Mouse (Mus musculus) heart, postnatal 0 days (tissue): ENCODE measurements at regions not wholly inside any gene's neighbourhood (a gene's known extent, or its start where the extent isn't known, plus 50 kb on each side); places are given as distances from the start of the nearest gene placed in this dataset.

Experiments used
- ATAC-seq: fragments of 200-750 bp; cut with Nextera tagmentation; 2 replicates; pipeline ENCODE4 v1.8.0; 2017; ENCODE audit warnings: low read depth, moderate number of reproducible peaks, moderate library complexity; ENCODE audit not compliant: insufficient read depth
- DNase-seq: peaks from one replicate; pipeline ENCODE4 v3.0.0-alpha.2; 2016; ENCODE audit warnings: low spot score
- H3K27ac ChIP-seq: fragments of 300-500 bp; sonication (generic); 2 replicates; pipeline ENCODE4 v1.5.1; 2014; ENCODE audit warnings: low read depth, mild to moderate bottlenecking
- H3K27me3 ChIP-seq: fragments of 300-500 bp; sonication (generic); 2 replicates; pipeline ENCODE4 v1.6.1; 2014; ENCODE audit warnings: low read length, mixed read lengths; ENCODE audit not compliant: control insufficient read depth, insufficient read depth
- H3K36me3 ChIP-seq: fragments of 300-500 bp; sonication (generic); replicated peaks from 2 replicates; pipeline ENCODE4 v1.6.1; 2014; ENCODE audit warnings: low read length, mixed read lengths; ENCODE audit not compliant: control insufficient read depth, insufficient read depth
- H3K4me1 ChIP-seq: fragments of 300-500 bp; sonication (generic); 2 replicates; pipeline ENCODE4 v1.6.1; 2014; ENCODE audit warnings: antibody characterized with exemption; ENCODE audit not compliant: control insufficient read depth, insufficient read depth
- H3K4me2 ChIP-seq: fragments of 300-500 bp; sonication (generic); 2 replicates; pipeline ENCODE4 v1.6.1; 2014; ENCODE audit warnings: low read depth, mild to moderate bottlenecking, low read length, moderate library complexity
- H3K4me3 ChIP-seq: fragments of 300-500 bp; sonication (generic); 2 replicates; pipeline ENCODE4 v1.5.1; 2014; ENCODE audit warnings: low read depth, low read length
- H3K9ac ChIP-seq: fragments of 300-500 bp; sonication (generic); replicated peaks from 2 replicates; pipeline ENCODE4 v1.6.1; 2014; ENCODE audit warnings: low read depth, low read length, mixed read lengths
- H3K9me3 ChIP-seq: fragments of 300-500 bp; sonication (generic); replicated peaks from 2 replicates; pipeline ENCODE4 v1.6.1; 2016; ENCODE audit warnings: low read length; ENCODE audit not compliant: control insufficient read depth
- CTCF ChIP-seq: IDR thresholded peaks from 2 replicates; pipeline ENCODE4 v1.5.1; 2016; ENCODE audit warnings: antibody characterized with exemption, control low read depth, low read depth
- EP300 ChIP-seq: IDR thresholded peaks from 2 replicates; pipeline ENCODE4 v1.6.1; 2016; ENCODE audit warnings: antibody characterized with exemption, low read depth
- WGBS: fragments of 180-500 bp; shearing (Covaris S2); extraction: QIAGEN DNeasy Blood & Tissue Kit; methylation state at CpG from one replicate; pipeline ENCODE4 v1.1.7; 2014; 5-methylcytosine and 5-hydroxymethylcytosine counted together

DNA sequence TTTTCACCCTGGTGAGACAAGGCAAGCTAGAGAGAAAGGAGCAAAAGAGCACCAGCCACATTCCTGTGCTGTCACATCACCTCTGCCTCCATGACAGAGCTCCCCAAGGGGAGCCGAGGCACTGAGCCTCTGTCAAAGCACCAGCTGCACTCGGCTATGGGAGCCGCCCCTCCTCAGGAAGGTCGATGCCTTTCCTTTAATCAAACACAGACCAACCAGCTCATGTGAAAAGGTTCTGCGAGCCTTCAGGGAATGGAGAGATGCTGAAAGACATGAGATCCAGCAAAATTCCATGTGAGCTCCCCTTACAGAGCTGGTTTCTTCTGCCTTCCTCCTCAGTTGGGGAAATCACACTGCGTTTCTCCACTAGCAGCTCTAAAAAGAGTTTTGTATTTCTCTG is 159.8 kb upstream of the Tapt1 start:
- 38% methylated on average over 6 of the region's 6 CpGs for WGBS
- Histone ChIP-seq H3K27me3 (no peaks in the 10 kb centered on the region), H3K36me3 (no peaks in the 10 kb centered on the region), H3K27ac (no peak overlapping the region), H3K9ac (no peak overlapping the region), H3K4me2 (no peak overlapping the region), H3K9me3 (no peaks in the 10 kb centered on the region), H3K4me3 (no peak overlapping the region), H3K4me1 (no peaks in the 10 kb centered on the region)
- DNase-seq (no peak), ATAC-seq (no peak)
- TF ChIP-seq EP300 (no peak), CTCF (no peak)

DNA sequence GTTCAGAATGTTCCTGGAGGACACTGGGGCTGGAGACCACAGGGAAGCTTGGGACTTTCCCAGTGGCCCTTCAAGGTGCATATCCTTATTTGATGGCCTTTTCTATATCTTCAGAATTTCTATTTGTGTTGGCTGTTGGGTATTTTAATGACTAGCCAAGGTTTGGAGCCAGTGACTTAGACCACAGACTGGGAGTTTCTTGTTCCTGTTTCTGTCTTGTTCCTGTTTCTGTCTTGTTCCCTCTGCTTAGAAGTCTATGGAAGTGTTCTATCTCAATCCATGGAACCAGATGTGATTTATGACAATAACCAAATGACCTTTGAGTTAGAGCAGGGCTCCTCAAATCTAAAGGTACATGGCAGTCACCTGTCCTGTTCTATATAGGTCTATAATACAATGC is 156.6 kb upstream of the Tapt1 start:
- TF ChIP-seq CTCF: no peak
- TF ChIP-seq EP300: no peak
- Histone ChIP-seq H3K9me3 (peaks cover 3% of the 10 kb centered on the region; the same call in 1 of the 2 replicates), H3K4me1 (no peaks in the 10 kb centered on the region), H3K27me3 (no peaks in the 10 kb centered on the region), H3K4me2 (no peak overlapping the region), H3K4me3 (no peak overlapping the region), H3K9ac (no peak overlapping the region), H3K36me3 (no peaks in the 10 kb centered on the region), H3K27ac (no peak overlapping the region)
- ATAC-seq (no peak), DNase-seq (no peak)

DNA sequence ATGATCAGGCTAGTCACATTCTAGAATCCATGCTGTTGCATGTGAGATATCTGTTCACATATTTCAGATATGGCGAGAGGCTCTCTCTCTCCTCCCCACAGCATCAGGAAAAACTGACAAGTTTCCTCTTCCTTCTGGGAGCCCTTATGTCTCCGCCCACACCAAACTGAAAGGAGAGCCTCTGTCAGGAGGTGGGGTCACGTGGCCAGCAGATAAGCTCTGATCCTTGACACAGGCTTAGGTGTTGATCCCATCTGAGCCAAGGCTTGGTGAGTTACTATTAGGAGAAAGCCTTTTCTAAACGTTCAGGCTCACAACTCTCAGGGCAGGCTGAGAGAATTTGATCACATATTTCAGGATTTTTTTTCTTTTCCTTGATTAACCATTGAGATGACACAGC is 143.6 kb upstream of the Tapt1 start:
- no peak overlapping the region for H3K27ac ChIP-seq
- no peaks in the 10 kb centered on the region for H3K9me3 ChIP-seq
- no peak overlapping the region for H3K4me2 ChIP-seq
- no peaks in the 10 kb centered on the region for H3K4me1 ChIP-seq
- no peak overlapping the region for H3K9ac ChIP-seq
- WGBS: 13% methylated on average over 4 of the region's 4 CpGs
- ATAC-seq: no peak
- H3K27me3 ChIP-seq: no peaks in the 10 kb centered on the region
- DNase-seq: no peak
- H3K4me3 ChIP-seq: no peak overlapping the region
- no peaks in the 10 kb centered on the region for H3K36me3 ChIP-seq
- no peak for TF ChIP-seq CTCF
- no peak for TF ChIP-seq EP300

DNA sequence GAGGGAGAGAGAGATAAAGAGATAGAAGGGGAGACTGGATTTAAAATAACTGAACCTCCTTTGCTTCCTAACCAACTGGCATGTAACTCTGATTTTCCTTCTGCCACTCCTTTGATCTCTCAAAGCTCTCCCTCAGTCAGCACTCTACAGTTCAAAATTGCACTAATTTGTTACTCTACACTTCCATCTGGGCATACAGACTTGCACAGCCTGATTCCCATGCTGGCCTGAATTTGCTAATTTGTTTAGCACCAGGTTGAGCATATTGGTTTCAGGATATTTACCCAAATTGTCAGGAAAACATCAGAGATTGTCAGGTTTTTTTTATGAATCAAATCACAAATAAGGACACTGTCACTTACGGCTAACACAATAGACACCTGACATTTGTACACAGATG is 125.9 kb upstream of the Tapt1 start:
- no peaks in the 10 kb centered on the region for H3K27me3 ChIP-seq
- H3K27ac ChIP-seq: no peak overlapping the region
- H3K4me3 ChIP-seq: no peak overlapping the region
- TF ChIP-seq CTCF (no peak), EP300 (no peak)
- H3K4me1 ChIP-seq: no peaks in the 10 kb centered on the region
- H3K36me3 ChIP-seq: no peaks in the 10 kb centered on the region
- no peak for DNase-seq
- H3K9ac ChIP-seq: no peak overlapping the region
- 81% methylated on average over 1 of the region's 1 CpGs for WGBS
- H3K9me3 ChIP-seq: no peaks in the 10 kb centered on the region
- H3K4me2 ChIP-seq: no peak overlapping the region
- ATAC-seq: no peak

DNA sequence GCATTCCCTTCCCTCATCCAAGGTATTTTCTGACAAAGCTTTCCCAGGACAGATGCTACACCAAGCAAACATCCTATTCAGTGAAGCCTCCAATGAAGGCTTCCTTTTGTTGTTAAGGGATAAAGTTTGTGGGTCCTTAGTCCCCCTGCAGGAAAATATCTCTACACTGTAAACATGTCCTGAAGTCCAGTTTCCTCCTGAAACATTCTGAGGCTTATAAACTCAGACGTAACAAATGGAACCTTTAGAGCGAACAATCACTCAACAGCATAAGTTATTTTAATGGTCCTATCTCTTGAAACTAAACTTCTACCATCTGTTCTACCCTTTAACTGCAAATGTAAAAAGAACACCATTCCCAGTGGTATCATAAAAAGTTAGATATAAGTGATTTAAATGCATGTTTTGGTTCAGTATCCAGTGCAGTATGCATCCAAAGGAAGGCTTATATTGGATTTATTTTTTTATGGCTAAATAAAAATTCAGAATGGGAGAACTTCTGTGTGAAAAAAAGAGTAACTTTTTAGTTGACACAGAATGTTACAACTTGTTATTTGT is 115.1 kb upstream of the Tapt1 start:
- ATAC-seq (no peak), DNase-seq (no peak)
- 83% methylated on average over 2 of the region's 2 CpGs for WGBS
- H3K4me3 ChIP-seq: no peak overlapping the region
- no peak overlapping the region for H3K4me2 ChIP-seq
- H3K9me3 ChIP-seq: no peaks in the 10 kb centered on the region
- no peak overlapping the region for H3K27ac ChIP-seq
- H3K36me3 ChIP-seq: no peaks in the 10 kb centered on the region
- H3K4me1 ChIP-seq: no peaks in the 10 kb centered on the region
- no peak for TF ChIP-seq CTCF
- TF ChIP-seq EP300: no peak
- H3K9ac ChIP-seq: no peak overlapping the region
- H3K27me3 ChIP-seq: no peaks in the 10 kb centered on the region

DNA sequence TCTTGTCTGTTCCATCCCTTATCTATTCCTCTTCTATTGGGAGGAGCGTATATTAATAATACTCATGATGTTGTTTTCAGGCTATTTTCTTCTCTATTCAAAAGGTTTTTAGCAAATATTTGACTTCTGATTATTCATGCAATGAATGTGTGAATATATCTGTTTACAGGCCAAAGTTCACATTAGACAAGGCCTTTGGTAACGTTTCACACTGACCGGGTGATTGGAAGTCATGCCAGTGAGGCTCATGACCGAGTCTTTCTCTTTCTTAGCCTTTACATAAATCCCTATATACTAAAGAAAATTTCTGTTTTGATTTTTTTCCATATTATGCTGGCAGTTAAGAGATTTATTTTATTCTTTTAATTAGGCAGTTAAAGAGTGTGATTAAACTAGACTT is 112.2 kb upstream of the Tapt1 start:
- WGBS: 80% methylated on average over 4 of the region's 4 CpGs
- H3K4me3 ChIP-seq: no peak overlapping the region
- no peak for ATAC-seq

More for the DNA sequence above, 112.2 kb upstream of the Tapt1 start:
- H3K27ac ChIP-seq: no peak overlapping the region
- no peaks in the 10 kb centered on the region for H3K27me3 ChIP-seq
- TF ChIP-seq CTCF: no peak
- no peak for TF ChIP-seq EP300
- no peak overlapping the region for H3K4me2 ChIP-seq
- H3K9ac ChIP-seq: no peak overlapping the region
- H3K4me1 ChIP-seq: no peaks in the 10 kb centered on the region
- DNase-seq: no peak
- H3K36me3 ChIP-seq: no peaks in the 10 kb centered on the region
- no peaks in the 10 kb centered on the region for H3K9me3 ChIP-seq
